Mouse (Mus musculus) hindbrain, embryonic 11.5 days (tissue): ENCODE data around the gene Spaca9. TPM values are rescaled to one million over a fixed set of nuclear protein-coding genes. Genes with fewer than 3 reads are reported as not detected.

Experiments used
- ATAC-seq: fragments of 200-750 bp; cut with Nextera tagmentation; 2 replicates; pipeline ENCODE4 v1.8.0; 2017; ENCODE audit warnings: mild to moderate bottlenecking, moderate TSS enrichment, moderate library complexity; ENCODE audit not compliant: low FRiP score
- DNase-seq: peaks from one replicate; pipeline ENCODE4 v3.0.0-alpha.2; 2015; ENCODE audit warnings: low spot score
- H3K27ac ChIP-seq: fragments of 300-500 bp; sonication (generic); 2 replicates; pipeline ENCODE4 v1.5.1; 2014; ENCODE audit warnings: mild to moderate bottlenecking, low read depth, low read length
- H3K27me3 ChIP-seq: fragments of 300-500 bp; sonication (generic); 2 replicates; pipeline ENCODE4 v1.6.1; 2014; ENCODE audit warnings: mild to moderate bottlenecking, low read length, moderate library complexity, mixed read lengths; ENCODE audit not compliant: control insufficient read depth, insufficient read depth
- H3K36me3 ChIP-seq: fragments of 300-500 bp; sonication (generic); 2 replicates; pipeline ENCODE4 v1.6.1; 2014; ENCODE audit warnings: mild to moderate bottlenecking, low read length, moderate library complexity, mixed read lengths; ENCODE audit not compliant: control insufficient read depth, insufficient read depth
- H3K4me1 ChIP-seq: fragments of 300-500 bp; sonication (generic); replicated peaks from 2 replicates; pipeline ENCODE4 v1.6.1; 2014; ENCODE audit warnings: low read length, mixed read lengths; ENCODE audit not compliant: control insufficient read depth, insufficient read depth
- H3K4me2 ChIP-seq: fragments of 300-500 bp; sonication (generic); replicated peaks from 2 replicates; pipeline ENCODE4 v1.6.1; 2014; ENCODE audit warnings: mild to moderate bottlenecking, low read depth, low read length
- H3K4me3 ChIP-seq: fragments of 300-500 bp; sonication (generic); 2 replicates; pipeline ENCODE4 v1.5.1; 2014; ENCODE audit warnings: low read depth, low read length
- H3K9ac ChIP-seq: fragments of 300-500 bp; sonication (generic); 2 replicates; pipeline ENCODE4 v1.6.1; 2014; ENCODE audit warnings: low read depth, low read length
- H3K9me3 ChIP-seq: fragments of 300-500 bp; sonication (generic); 2 replicates; pipeline ENCODE4 v1.6.1; 2016; ENCODE audit warnings: low read length; ENCODE audit not compliant: control insufficient read depth
- WGBS: fragments of 180-500 bp; shearing (Covaris S2); extraction: QIAGEN DNeasy Blood & Tissue Kit; methylation state at CpG from one replicate; pipeline ENCODE4 v1.1.7; 2014; 5-methylcytosine and 5-hydroxymethylcytosine counted together
- polyA plus RNA-seq: library from polyadenylated mRNA; unstranded; fragments of >200 nt; fragmentation: Nextera tagmentation; extraction: Ambion mirVana; gene quantifications from 2 replicates; pipeline ENCODE4 v1.2.1, GENCODE M21; 2014

The Spaca9 gene
- polyA plus RNA-seq, 1 experiment from 2014 or later, result 3.3 TPM

DNA sequence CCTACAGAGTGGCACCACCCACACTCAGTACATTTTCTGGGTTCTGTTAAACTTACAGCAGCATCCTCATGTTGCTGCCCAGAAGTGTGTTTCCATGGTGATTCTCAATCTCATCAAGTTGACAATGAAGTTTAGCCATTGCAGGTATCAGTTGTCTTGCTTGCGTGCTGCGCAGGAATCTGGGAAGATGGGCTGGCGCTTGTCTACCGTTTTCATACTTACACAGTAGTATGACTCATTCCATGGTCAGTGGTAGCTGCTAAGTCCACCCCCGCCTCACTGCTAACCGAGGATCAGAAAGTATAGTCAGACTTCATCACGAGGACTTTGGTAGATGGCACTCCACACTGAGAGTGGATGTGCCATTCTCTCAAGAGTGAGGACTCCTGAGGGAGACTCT is 46.2 kb downstream of the Spaca9 start:
- no peaks in the 10 kb centered on the region for H3K9me3 ChIP-seq
- H3K4me2 ChIP-seq, result no peak overlapping the region
- no peak for ATAC-seq
- no peak overlapping the region for H3K27ac ChIP-seq
- H3K36me3 ChIP-seq, result no peaks in the 10 kb centered on the region
- 98% methylated on average over 7 of the region's 7 CpGs for WGBS
- H3K9ac ChIP-seq, result no peak overlapping the region
- DNase-seq, result no peak
- no peaks in the 10 kb centered on the region for H3K4me1 ChIP-seq
- H3K4me3 ChIP-seq, result no peak overlapping the region
- H3K27me3 ChIP-seq, result no peaks in the 10 kb centered on the region

GRCm38 (mm10) chr2:28650526-28650925 is 49.0 kb downstream of the Spaca9 start:
- Histone ChIP-seq H3K9me3 (no peaks in the 10 kb centered on the region), H3K9ac (no peak overlapping the region), H3K4me1 (no peaks in the 10 kb centered on the region), H3K4me2 (no peak overlapping the region), H3K36me3 (no peaks in the 10 kb centered on the region), H3K27ac (no peak overlapping the region), H3K4me3 (no peak overlapping the region), H3K27me3 (no peaks in the 10 kb centered on the region)
- ATAC-seq, result no peak
- DNase-seq, result no peak

DNA sequence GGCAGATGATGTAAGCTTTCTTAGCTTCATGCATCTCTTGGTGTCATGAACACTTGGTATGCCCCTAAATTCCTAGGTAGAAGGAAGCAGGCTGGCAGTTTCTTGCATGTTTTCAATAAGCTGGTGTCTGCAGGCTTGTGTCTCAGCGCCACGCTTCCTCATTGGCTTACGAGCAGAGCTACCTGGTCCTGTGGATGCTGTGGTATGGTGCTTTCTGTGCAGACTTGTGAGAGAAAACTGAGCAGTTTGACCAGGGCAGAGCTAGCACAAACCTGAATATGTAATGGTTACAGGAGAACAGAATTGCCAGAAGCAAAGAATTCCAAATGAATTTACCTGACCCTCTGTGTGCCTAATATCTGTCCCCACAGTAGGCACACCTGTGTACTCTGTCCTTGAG is 56.4 kb downstream of the Spaca9 start:
- no peak overlapping the region for H3K9ac ChIP-seq
- H3K9me3 ChIP-seq, result no peaks in the 10 kb centered on the region
- no peak overlapping the region for H3K4me2 ChIP-seq
- H3K4me3 ChIP-seq, result no peak overlapping the region
- H3K27me3 ChIP-seq, result no peaks in the 10 kb centered on the region
- 88% methylated on average over 3 of the region's 3 CpGs for WGBS
- ATAC-seq (no peak), DNase-seq (no peak)
- peaks cover 4% of the 10 kb centered on the region; the same call in 1 of the 2 replicates for H3K4me1 ChIP-seq
- no peaks in the 10 kb centered on the region for H3K36me3 ChIP-seq
- H3K27ac ChIP-seq, result no peak overlapping the region

Other genes with a start within 250 kb of the Spaca9 start
- gene 1700007K13Rik, start 233.4 kb downstream of the Spaca9 start, polyA plus RNA-seq, result 3.2 and 3.4 TPM in 2 replicates
- gene Mrps2, start 231.7 kb downstream of the Spaca9 start, polyA plus RNA-seq, result 62.8 and 66.4 TPM in 2 replicates
- 0.38 and 1.1 TPM in 2 replicates for gene Gbgt1, start 202.8 kb downstream of the Spaca9 start, polyA plus RNA-seq
- 0.73 TPM in 1 of 2 replicates, not detected in the other for gene Gm10134, start 193.6 kb downstream of the Spaca9 start, polyA plus RNA-seq
- gene Ralgds, start 186.6 kb downstream of the Spaca9 start, polyA plus RNA-seq, result 55.9 and 63.0 TPM in 2 replicates
- gene Cel, start 136.3 kb downstream of the Spaca9 start, polyA plus RNA-seq, result not detected in 2 replicates
- 38.1 and 38.2 TPM in 2 replicates for gene Gtf3c5, start 116.0 kb downstream of the Spaca9 start, polyA plus RNA-seq
- 2.6 and 3.1 TPM in 2 replicates for gene Gfi1b, start 77.7 kb downstream of the Spaca9 start, polyA plus RNA-seq
- 22.4 and 25.1 TPM in 2 replicates for gene Tsc1, start 58.5 kb downstream of the Spaca9 start, polyA plus RNA-seq
- gene Ak8, start 437 bp upstream of the Spaca9 start, polyA plus RNA-seq, result 1.3 and 1.5 TPM in 2 replicates
- gene Gtf3c4, start 140.6 kb upstream of the Spaca9 start, polyA plus RNA-seq, result 29.5 and 33.3 TPM in 2 replicates
- gene Ddx31, start 140.7 kb upstream of the Spaca9 start, polyA plus RNA-seq, result 18.5 and 19.8 TPM in 2 replicates
- gene Barhl1, start 216.9 kb upstream of the Spaca9 start, polyA plus RNA-seq, result 9.4 and 9.9 TPM in 2 replicates